Mouse (Mus musculus): ENCODE measurements around the gene Tmed6. TPM values are rescaled to one million over a fixed set of nuclear protein-coding genes. Genes with fewer than 3 reads are reported as not detected.

Tmed6 gene
- 0.32 and 0.40 TPM in 2 replicates for polyA plus RNA-seq (2012; rRNA removed)

GRCm38 (mm10) chr8:107065511-107066496 lies at the start of gene Tmed6:
TSS of gene Tmed6 (minus strand) at chr8:107065644.

GRCm38 (mm10) chr8:107096366-107097036 lies 31.1 kb upstream of the Tmed6 start, which contains the start of gene Terf2:
TSS of gene Terf2 (minus strand) at chr8:107096547.

GRCm38 (mm10) chr8:107056076-107056972 lies 9.1 kb downstream of the Tmed6 start, which contains the start of the genes Cog8 and Nip7:
TSS of gene Cog8 (minus strand) at chr8:107056689.
TSS of gene Nip7 (plus strand) at chr8:107056877.

GRCm38 (mm10) chr8:107048061-107048941 lies 17.1 kb downstream of the Tmed6 start, which contains the start of gene Pdf:
TSS of gene Pdf (minus strand) at chr8:107048614.

GRCm38 (mm10) chr8:107030650-107031576 lies 34.5 kb downstream of the Tmed6 start, which contains the start of gene Vps4a:
TSS of gene Vps4a (plus strand) at chr8:107031222.

Other genes with a start within 250 kb of the Tmed6 start
- 1.9 and 2.7 TPM in 2 replicates for gene Has3, start 195.4 kb downstream of the Tmed6 start, polyA plus RNA-seq (2012; rRNA removed)
- gene Utp4, start 172.0 kb downstream of the Tmed6 start, polyA plus RNA-seq (2012; rRNA removed): 27.0 and 36.6 TPM in 2 replicates
- gene Sntb2, start 129.9 kb downstream of the Tmed6 start, polyA plus RNA-seq (2012; rRNA removed): 21.6 and 23.3 TPM in 2 replicates
- gene Vps4a, start 34.4 kb downstream of the Tmed6 start, polyA plus RNA-seq (2012; rRNA removed): 23.0 and 23.6 TPM in 2 replicates
- 82.5 and 123 TPM in 2 replicates for gene Pdf, start 17.0 kb downstream of the Tmed6 start, polyA plus RNA-seq (2012; rRNA removed)
- 28.9 and 32.1 TPM in 2 replicates for gene Cog8, start 9.0 kb downstream of the Tmed6 start, polyA plus RNA-seq (2012; rRNA removed)
- gene Nip7, start 8.8 kb downstream of the Tmed6 start, polyA plus RNA-seq (2012; rRNA removed): 28.9 and 43.3 TPM in 2 replicates
- gene Terf2, start 30.9 kb upstream of the Tmed6 start, polyA plus RNA-seq (2012; rRNA removed): 9.6 and 10.5 TPM in 2 replicates
- 79.4 and 87.9 TPM in 2 replicates for gene Cyb5b, start 85.0 kb upstream of the Tmed6 start, polyA plus RNA-seq (2012; rRNA removed)
- gene Nfat5, start 227.8 kb upstream of the Tmed6 start, polyA plus RNA-seq (2012; rRNA removed): 28.2 and 29.8 TPM in 2 replicates

Data from ovary, adult 2 months (tissue).